Mouse (Mus musculus): ENCODE measurements around the gene Sipa1l3. TPM values are rescaled to one million over a fixed set of nuclear protein-coding genes. Genes with fewer than 3 reads are reported as not detected.

Gene Sipa1l3
- polyA plus RNA-seq, 1 experiment from 2014 or later: 9.1 TPM

- H3K4me2 ChIP-seq: peak overlapping the region; percentile 55
Observed at GRCm38 (mm10) chr7:29314844-29315628, 203.4 kb downstream of the Sipa1l3 start.

GRCm38 (mm10) chr7:29313572-29314261, 204.7 kb downstream of the Sipa1l3 start:
- peaks cover 48% of the 10 kb centered on the region for H3K36me3 ChIP-seq (ENCODE audit: poor library complexity, severe bottlenecking)
- no peaks in the 10 kb centered on the region for H3K9me3 ChIP-seq (replicated peaks)
- H3K4me2 ChIP-seq: peak overlapping the region; percentile 55
- H3K27ac ChIP-seq: peak overlapping the region; percentile 97
- H3K4me3 ChIP-seq: no peak overlapping the region
- WGBS: 48% methylated on average over 9 of the region's 9 CpGs
- no peak for ATAC-seq
- H3K9ac ChIP-seq: 0 out of 2 replicates have a peak overlapping the region, but pooled peaks have one; percentile 34
- H3K27me3 ChIP-seq: no peaks in the 10 kb centered on the region
- H3K4me1 ChIP-seq: peaks cover 92% of the 10 kb centered on the region

More at GRCm38 (mm10) chr7:29314844-29315628, 203.4 kb downstream of the Sipa1l3 start:
- WGBS: 53% methylated on average over 13 of the region's 13 CpGs
- Histone ChIP-seq H3K9me3 (replicated peaks) (no peaks in the 10 kb centered on the region), H3K36me3 (ENCODE audit: poor library complexity, severe bottlenecking) (peaks cover 44% of the 10 kb centered on the region), H3K4me1 (peaks cover 92% of the 10 kb centered on the region), H3K27ac (peak overlapping the region; percentile 97), H3K27me3 (no peaks in the 10 kb centered on the region), H3K9ac (no peak overlapping the region), H3K4me3 (no peak overlapping the region)
- ATAC-seq: peak; percentile 22

- peak overlapping the region; percentile 4; the same call in 1 of the 2 replicates for H3K9ac ChIP-seq
- peak overlapping the region; percentile 59; the same call in 1 of the 2 replicates for H3K27ac ChIP-seq
- no peak overlapping the region for H3K4me3 ChIP-seq
- no peaks in the 10 kb centered on the region for H3K27me3 ChIP-seq
- H3K4me1 ChIP-seq: peaks cover 92% of the 10 kb centered on the region
- no peaks in the 10 kb centered on the region for H3K9me3 ChIP-seq (replicated peaks)
- peak overlapping the region; percentile 46 for H3K4me2 ChIP-seq
- 7% methylated on average over 8 of the region's 9 CpGs for WGBS
- ATAC-seq: no peak
- peaks cover 48% of the 10 kb centered on the region for H3K36me3 ChIP-seq (ENCODE audit: poor library complexity, severe bottlenecking)
Observed at GRCm38 (mm10) chr7:29313051-29313450, 205.4 kb downstream of the Sipa1l3 start.

- Histone ChIP-seq H3K9me3 (replicated peaks) (no peaks in the 10 kb centered on the region), H3K4me3 (peak overlapping the region; percentile 76), H3K27ac (peak overlapping the region; percentile 70), H3K27me3 (no peaks in the 10 kb centered on the region), H3K9ac (peak overlapping the region; percentile 75), H3K36me3 (ENCODE audit: poor library complexity, severe bottlenecking) (peaks cover 34% of the 10 kb centered on the region), H3K4me2 (peak overlapping the region; percentile 91), H3K4me1 (peaks cover 86% of the 10 kb centered on the region)
- no peak for ATAC-seq
- 4% methylated on average over 5 of the region's 5 CpGs for WGBS
Observed at GRCm38 (mm10) chr7:29309749-29310148, 208.7 kb downstream of the Sipa1l3 start.

GRCm38 (mm10) chr7:29309221-29309721, 209.2 kb downstream of the Sipa1l3 start:
- WGBS: under 1% methylated on average over 36 of the region's 36 CpGs
- no peak for ATAC-seq
- Histone ChIP-seq H3K27me3 (no peaks in the 10 kb centered on the region), H3K9me3 (replicated peaks) (no peaks in the 10 kb centered on the region), H3K9ac (peak overlapping the region; percentile 75), H3K36me3 (ENCODE audit: poor library complexity, severe bottlenecking) (peaks cover 32% of the 10 kb centered on the region), H3K4me3 (peak overlapping the region; percentile 76), H3K4me2 (peak overlapping the region; percentile 91), H3K4me1 (peaks cover 81% of the 10 kb centered on the region), H3K27ac (peak overlapping the region; percentile 70)

GRCm38 (mm10) chr7:29307350-29308104, 210.9 kb downstream of the Sipa1l3 start:
- Histone ChIP-seq H3K4me3 (peak overlapping the region; percentile 76), H3K4me2 (peak overlapping the region; percentile 91), H3K9me3 (replicated peaks) (no peaks in the 10 kb centered on the region), H3K27me3 (no peaks in the 10 kb centered on the region), H3K27ac (peak overlapping the region; percentile 95), H3K9ac (peak overlapping the region; percentile 75), H3K36me3 (ENCODE audit: poor library complexity, severe bottlenecking) (peaks cover 23% of the 10 kb centered on the region), H3K4me1 (peaks cover 68% of the 10 kb centered on the region)
- under 1% methylated on average over 42 of the region's 42 CpGs for WGBS
- ATAC-seq: peak; percentile 71

GRCm38 (mm10) chr7:29306619-29307018, 211.8 kb downstream of the Sipa1l3 start:
- Histone ChIP-seq H3K4me2 (peak overlapping the region; percentile 91), H3K9ac (peak overlapping the region; percentile 89; the same call in 1 of the 2 replicates), H3K27me3 (no peaks in the 10 kb centered on the region), H3K36me3 (ENCODE audit: poor library complexity, severe bottlenecking) (peaks cover 14% of the 10 kb centered on the region), H3K4me3 (peak overlapping the region; percentile 76), H3K9me3 (replicated peaks) (no peaks in the 10 kb centered on the region), H3K27ac (peak overlapping the region; percentile 95), H3K4me1 (peaks cover 64% of the 10 kb centered on the region)
- ATAC-seq: peak; percentile 7; the same call in 1 of the 2 replicates
- WGBS: 22% methylated on average over 7 of the region's 7 CpGs

- no peaks in the 10 kb centered on the region for H3K9me3 ChIP-seq (replicated peaks)
- peak overlapping the region; percentile 89; the same call in 1 of the 2 replicates for H3K9ac ChIP-seq
- peaks cover 8% of the 10 kb centered on the region for H3K36me3 ChIP-seq (ENCODE audit: poor library complexity, severe bottlenecking)
- peak overlapping the region; percentile 91 for H3K4me2 ChIP-seq
- 14% methylated on average over 7 of the region's 7 CpGs for WGBS
- H3K27ac ChIP-seq: peak overlapping the region; percentile 95
- no peak for ATAC-seq
- H3K4me3 ChIP-seq: peak overlapping the region; percentile 75
- no peaks in the 10 kb centered on the region for H3K27me3 ChIP-seq
- H3K4me1 ChIP-seq: peaks cover 62% of the 10 kb centered on the region
Observed at GRCm38 (mm10) chr7:29306108-29306507, 212.3 kb downstream of the Sipa1l3 start.

- 0 out of 2 replicates have a peak, but pooled peaks cover 4% of the 10 kb centered on the region for H3K36me3 ChIP-seq (ENCODE audit: poor library complexity, severe bottlenecking)
- ATAC-seq: no peak
Observed at GRCm38 (mm10) chr7:29305263-29305988, 213.0 kb downstream of the Sipa1l3 start.

GRCm38 (mm10) chr7:29304463-29305262, 213.8 kb downstream of the Sipa1l3 start:
- H3K27ac ChIP-seq: peak overlapping the region; percentile 95
- no peaks in the 10 kb centered on the region for H3K27me3 ChIP-seq
- no peak for ATAC-seq
- no peaks in the 10 kb centered on the region for H3K9me3 ChIP-seq (replicated peaks)
- 0 out of 2 replicates have a peak, but pooled peaks cover 2% of the 10 kb centered on the region for H3K36me3 ChIP-seq (ENCODE audit: poor library complexity, severe bottlenecking)
- peak overlapping the region; percentile 91 for H3K4me2 ChIP-seq
- H3K4me1 ChIP-seq: peaks cover 48% of the 10 kb centered on the region
- 0% methylated on average over 29 of the region's 48 CpGs for WGBS
- H3K9ac ChIP-seq: peak overlapping the region; percentile 89
- peak overlapping the region; percentile 75 for H3K4me3 ChIP-seq

More at GRCm38 (mm10) chr7:29305263-29305988, 213.0 kb downstream of the Sipa1l3 start:
- Histone ChIP-seq H3K9me3 (replicated peaks) (no peaks in the 10 kb centered on the region), H3K4me2 (peak overlapping the region; percentile 91), H3K4me1 (peaks cover 55% of the 10 kb centered on the region), H3K4me3 (peak overlapping the region; percentile 75), H3K27ac (peak overlapping the region; percentile 95), H3K9ac (peak overlapping the region; percentile 89), H3K27me3 (no peaks in the 10 kb centered on the region)
- WGBS: 10% methylated on average over 9 of the region's 9 CpGs

All from forebrain, embryonic 13.5 days (tissue).